Mouse (Mus musculus) right cerebral cortex, postnatal 10 days (tissue): Measurements from ENCODE around the gene Ttc21a.
"Not testable (repeated sequence)": the region's sequence is repeated elsewhere in the genome, so short reads cannot be mapped to it uniquely, and the experiment has no call there.

Source experiments
- DNase-seq, 2 experiments: peaks; one replicate each; pipeline ENCODE4 v3.0.0; 2021; ENCODE audit warnings: low spot score in 2 of 2

The Ttc21a gene

GRCm38 (mm10) chr9:119999636-120000035 is 62.2 kb downstream of the Ttc21a start:
- no peak for DNase-seq

DNA sequence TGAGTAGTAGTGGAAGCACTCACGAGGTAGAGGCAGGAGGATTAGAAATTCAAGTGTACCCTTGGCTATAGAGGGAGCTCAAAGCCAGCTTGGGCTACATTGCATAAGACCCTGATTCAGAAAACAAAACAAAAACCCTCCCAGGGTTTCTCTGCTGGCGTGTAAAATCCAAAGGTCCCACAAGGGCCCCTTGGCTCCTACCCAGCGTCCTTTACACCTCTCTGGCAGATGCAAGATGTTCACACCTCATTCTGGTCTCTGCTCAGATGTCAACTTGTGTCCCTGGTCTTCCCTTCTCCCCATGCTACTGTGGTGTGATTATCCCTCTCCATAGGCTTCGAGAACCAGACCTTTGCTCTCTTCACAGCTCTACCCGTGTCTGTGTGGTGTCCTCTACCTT is 63.4 kb downstream of the Ttc21a start:
- DNase-seq, result no peak

DNA sequence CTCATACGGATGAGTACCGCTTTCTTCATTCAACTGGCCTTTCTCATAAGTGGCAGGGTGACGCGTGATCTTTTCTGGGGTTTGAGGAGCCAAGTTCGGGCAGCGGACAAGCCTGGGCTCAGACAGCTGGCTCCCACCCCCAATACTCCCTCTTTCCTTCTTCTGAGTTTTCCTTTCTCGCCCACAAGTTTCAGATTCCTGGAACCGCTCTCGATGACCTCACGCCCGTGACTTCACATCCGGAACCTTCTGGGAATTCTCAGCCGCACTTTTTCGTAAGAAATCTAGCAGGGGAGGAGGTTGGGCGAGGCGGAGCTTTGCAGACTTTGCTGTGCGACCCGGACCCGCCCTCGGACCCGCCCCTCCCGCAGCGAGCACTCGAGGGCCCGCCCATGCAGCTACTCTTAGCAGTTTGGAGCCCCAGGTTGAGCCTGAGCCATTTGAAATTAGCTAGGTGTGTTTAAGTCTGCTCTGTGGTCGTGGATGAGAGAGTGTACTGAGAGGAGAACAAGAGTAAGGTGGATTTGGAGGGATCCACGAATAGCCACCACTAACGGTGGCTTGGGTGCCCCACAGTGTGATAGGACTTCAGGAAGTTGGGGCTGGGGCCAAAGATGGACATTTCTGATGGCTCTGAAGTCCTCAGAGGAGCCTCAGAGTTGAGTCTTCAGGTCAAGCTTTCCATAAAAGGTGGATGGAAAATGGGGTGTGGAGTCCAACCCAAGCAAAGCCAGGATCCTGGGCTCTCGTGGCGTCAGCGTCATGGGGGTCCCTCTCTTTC is 64.7 kb downstream of the Ttc21a start:
- DNase-seq, result peak; percentile 77

GRCm38 (mm10) chr9:120002893-120003292 is 65.5 kb downstream of the Ttc21a start:
- DNase-seq, result no peak

DNA sequence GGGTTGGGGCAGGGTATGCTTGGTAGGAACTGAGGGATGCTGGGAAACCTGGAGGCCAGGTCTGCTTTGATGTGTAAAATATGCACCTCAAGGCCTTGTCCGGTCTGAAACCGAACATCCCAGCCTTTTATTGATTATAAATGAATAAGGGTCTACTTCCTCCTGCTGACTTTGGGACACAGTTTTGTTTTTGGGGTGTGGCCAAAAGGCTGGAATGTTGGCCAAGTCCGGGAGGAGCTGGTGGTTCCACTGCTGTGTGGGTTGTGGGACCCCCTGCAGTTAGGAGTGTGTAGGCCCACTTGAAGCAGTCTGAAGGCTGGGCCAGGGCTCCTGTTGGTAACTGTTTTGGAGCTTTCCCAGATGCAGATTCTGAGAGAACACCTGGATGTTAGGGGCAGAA is 68.5 kb downstream of the Ttc21a start:
- DNase-seq, result no peak

GRCm38 (mm10) chr9:120007833-120008232 is 70.4 kb downstream of the Ttc21a start:
- no peak for DNase-seq

DNA sequence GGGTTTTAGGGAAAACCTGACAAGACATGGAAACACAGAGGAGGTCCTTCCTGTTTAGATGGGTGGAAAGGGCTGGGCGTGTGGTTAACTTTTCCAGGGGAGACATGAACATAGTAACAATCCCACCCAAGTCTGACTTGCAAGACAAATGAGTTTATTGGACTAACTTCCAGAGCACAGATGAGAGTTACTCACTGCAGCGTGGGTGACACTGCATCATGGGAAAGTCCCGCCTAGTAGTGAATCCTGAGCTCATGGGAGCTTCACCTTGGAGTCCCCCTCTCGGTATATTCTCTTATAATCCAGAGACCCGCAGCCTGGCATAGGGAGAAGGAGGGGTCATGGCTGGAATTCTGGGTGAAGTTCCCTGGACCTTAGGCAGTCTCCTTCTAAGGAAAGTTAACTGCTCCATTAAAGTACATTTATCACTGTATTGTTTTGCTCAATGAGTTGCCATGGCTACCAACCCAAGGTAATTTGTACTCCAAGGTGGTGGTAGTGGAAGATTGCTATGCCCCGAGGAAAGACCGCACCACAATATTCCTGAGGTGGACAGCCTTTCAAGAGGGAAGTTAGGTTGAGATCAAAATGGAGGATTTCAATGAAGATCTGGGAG is 71.9 kb downstream of the Ttc21a start:
- DNase-seq, result no peak

GRCm38 (mm10) chr9:120009871-120010270 is 72.5 kb downstream of the Ttc21a start:
- DNase-seq, result no peak

DNA sequence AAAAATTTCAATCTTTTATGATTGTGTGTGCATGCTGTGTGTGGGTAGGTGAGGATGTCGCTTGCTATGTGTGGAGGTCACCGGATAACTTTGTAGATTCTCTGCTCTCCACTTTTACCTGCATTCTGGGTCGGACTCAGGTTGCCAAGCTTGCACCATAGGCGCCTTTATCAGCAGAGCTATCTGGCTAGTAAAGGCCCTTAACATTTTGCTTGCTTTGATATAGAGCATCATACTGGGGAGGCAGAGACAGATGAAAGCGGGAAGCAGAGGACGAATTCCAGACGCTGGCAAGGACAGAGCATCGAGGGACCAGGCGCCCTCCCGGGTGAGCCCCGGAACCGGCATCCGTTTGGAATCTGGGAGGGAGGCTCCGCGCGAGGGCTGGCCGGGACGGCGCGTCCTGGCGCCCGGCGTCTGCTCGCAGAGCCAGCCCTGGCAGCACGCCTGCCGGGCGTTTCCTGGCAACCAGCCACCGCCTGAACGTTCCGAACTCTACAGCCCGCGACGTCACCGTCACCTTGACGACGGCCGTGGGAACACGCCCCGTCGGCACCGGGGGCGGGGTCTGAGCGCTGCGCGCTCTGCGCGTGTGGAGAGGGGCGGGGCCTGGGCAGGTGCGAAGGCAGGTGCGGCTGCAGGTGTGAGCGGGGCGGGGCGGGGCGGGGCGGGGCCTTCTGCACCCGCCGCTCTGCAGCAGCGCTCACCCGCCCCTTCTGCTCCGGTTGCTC is 73.5 kb downstream of the Ttc21a start:
- peak; percentile 98 for DNase-seq

DNA sequence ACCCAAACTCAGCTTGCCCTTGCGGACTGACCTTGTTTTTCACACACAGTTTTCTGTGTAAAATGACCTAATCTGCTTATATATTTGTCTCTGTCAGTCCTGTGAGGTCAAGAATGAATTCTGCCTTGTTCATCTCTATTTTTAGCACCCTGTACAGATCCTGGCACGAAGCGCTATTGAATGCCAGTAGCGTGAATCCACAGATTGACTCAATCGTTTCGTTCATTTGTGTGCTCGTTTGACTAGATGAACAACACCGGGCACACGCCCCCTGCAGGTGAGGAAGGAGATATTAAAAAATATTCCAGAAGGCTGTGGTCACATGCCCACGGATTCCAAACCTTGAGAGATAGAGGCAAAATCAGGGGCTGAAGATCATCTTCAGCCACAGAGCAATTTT is 74.1 kb downstream of the Ttc21a start:
- DNase-seq, result peak; percentile 87 to 88

DNA sequence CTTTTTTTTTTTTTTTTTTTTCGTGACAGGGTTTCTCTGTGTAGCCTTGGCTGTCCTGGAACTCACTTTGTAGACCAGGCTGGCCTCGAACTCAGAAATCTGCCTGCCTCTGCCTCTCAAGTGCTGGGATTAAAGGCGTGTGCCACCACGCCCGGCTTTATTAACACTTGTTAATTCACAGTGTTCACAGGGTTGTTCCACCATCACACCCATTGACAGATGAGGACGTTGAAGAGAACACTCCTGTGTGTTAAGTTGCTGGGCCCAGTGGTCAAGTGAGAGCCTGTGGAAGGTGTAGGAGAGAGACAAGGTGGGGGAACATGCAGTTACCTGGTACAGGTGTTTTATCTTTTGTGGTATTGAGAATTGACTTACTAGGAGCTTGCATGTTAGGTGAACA is 74.8 kb downstream of the Ttc21a start:
- not testable (repeated sequence) for DNase-seq

- no peak for DNase-seq
Observed at GRCm38 (mm10) chr9:120012781-120013180, 75.4 kb downstream of the Ttc21a start.

GRCm38 (mm10) chr9:120013251-120013820 is 75.9 kb downstream of the Ttc21a start:
- DNase-seq, result no peak

DNA sequence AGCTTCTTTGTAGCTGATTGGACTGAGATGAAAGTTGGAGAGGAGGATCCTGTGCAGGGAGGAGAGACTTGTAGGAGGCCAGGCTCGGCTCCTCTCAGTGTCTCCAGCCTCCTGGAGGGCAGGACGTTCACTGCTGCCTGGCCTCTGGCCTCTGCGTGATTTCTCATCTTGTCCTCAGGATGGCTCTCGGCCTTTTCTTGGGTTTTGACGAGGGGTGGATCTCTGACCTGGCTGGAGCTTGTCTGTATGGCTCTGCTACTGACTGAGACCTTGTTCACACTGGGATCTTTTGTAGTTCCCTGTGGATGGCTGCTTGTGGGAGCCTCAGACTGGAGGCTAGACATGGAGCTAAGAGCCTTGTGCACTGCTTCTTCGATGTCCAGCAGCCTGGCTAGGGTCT is 77.4 kb downstream of the Ttc21a start:
- DNase-seq, result no peak

- no peak for DNase-seq
Observed at GRCm38 (mm10) chr9:120016956-120017355, 79.5 kb downstream of the Ttc21a start.
